Mouse (Mus musculus): ENCODE measurements around the gene Map4k3.

DNA sequence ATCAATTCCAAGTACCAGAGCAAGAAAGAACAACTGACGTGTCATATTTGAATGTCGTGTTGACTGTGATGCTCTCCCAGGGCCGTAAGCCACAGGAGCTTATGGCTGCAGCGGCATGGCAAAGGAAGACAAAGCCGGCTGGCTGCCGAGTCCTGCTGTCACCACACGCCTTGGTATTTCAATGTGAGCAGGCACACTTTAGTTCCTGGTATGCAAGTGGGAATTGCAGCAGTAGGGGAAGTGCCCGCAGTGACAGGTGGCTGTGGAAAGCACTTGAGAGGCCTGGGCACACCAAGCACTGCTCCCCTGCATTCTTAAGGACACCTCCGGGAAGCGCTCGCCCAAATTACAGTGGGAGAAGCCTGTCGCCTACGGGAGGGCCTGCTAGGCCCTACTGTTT, 108.7 kb downstream of the Map4k3 start:
- TF ChIP-seq CTCF (IDR thresholded peaks at IDR 0.05; ENCODE audit: control insufficient read depth, insufficient read depth, insufficient replicate concordance, low read depth, low read length): no peak
- TF ChIP-seq POLR2A (IDR thresholded peaks at IDR 0.05; ENCODE audit: control insufficient read depth, low read depth, low read length): no peak
